ENCODE assay signal across 25 mouse cellular contexts in the genomic region with DNA sequence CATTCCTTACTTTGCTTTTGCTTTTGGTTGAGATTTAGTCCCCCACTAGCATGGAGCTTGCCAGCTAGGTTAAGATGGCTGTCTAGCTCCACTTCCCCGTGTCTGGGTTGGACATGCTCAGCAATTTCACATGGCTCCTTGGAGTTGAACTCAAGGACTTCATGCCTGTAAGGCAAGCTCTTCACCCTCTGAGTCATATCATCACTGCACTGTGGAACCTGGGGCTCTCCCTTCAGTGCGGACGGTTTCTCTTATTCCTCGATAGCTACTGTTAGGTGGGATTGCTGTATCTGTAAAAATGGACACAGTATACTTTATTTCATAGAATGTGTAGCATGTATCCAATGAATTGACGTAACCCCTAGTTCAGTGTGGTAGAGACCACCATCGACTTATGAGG.
"Had no signal": no experiment of that assay in that cellular context is flagged by ENCODE, and none has a peak within 500 bp of the region (broad histone marks: within the 10 kb centered on the region; RNA-seq: fewer than 3 reads in every experiment).

No protein-coding gene starts in this region.

- H3K9ac ChIP-seq: embryonic facial prominence, embryonic 12.5 days; embryonic facial prominence, embryonic 13.5 days; embryonic facial prominence, embryonic 15.5 days; forebrain, embryonic 12.5 days; forebrain, embryonic 13.5 days; forebrain, embryonic 15.5 days; forebrain, postnatal 0 days had no signal

- H3K27me3 ChIP-seq: embryonic facial prominence, embryonic 12.5 days; embryonic facial prominence, embryonic 13.5 days; embryonic facial prominence, embryonic 15.5 days; forebrain, embryonic 12.5 days; forebrain, embryonic 13.5 days; forebrain, embryonic 15.5 days had no signal

- H3K9me3 ChIP-seq: embryonic facial prominence, embryonic 10.5 days; embryonic facial prominence, embryonic 12.5 days; embryonic facial prominence, embryonic 13.5 days; embryonic facial prominence, embryonic 15.5 days; forebrain, embryonic 10.5 days; forebrain, embryonic 12.5 days; forebrain, embryonic 15.5 days had no signal

- H3K4me1 ChIP-seq: embryonic facial prominence, embryonic 10.5 days; embryonic facial prominence, embryonic 12.5 days; embryonic facial prominence, embryonic 13.5 days; embryonic facial prominence, embryonic 15.5 days; forebrain, embryonic 10.5 days; forebrain, embryonic 12.5 days; forebrain, embryonic 13.5 days; forebrain, embryonic 15.5 days had no signal

- H3K27ac ChIP-seq: embryonic facial prominence, embryonic 10.5 days; embryonic facial prominence, embryonic 12.5 days; embryonic facial prominence, embryonic 13.5 days; embryonic facial prominence, embryonic 15.5 days; forebrain, embryonic 10.5 days; forebrain, embryonic 12.5 days; forebrain, embryonic 13.5 days; forebrain, embryonic 15.5 days; gastrocnemius, adult 2 months; heart, adult 2 months had no signal

- DNase-seq: cerebellum, adult 9-10 months; cerebellum, adult 9-11 months; cerebellum, postnatal 10 days; cerebellum, postnatal 14 days; cerebellum, postnatal 25 days; cerebellum, postnatal 36 days; embryo, embryonic 11 days; forebrain, postnatal 0 days; gastrocnemius, adult 2 months; gastrocnemius, postnatal 10 days; gastrocnemius, postnatal 14 days; gastrocnemius, postnatal 25 days; gastrocnemius, postnatal 36 days; heart, adult 11 months; heart, adult 18-20 months; heart, adult 2 months had no signal

- H3K36me3 ChIP-seq: embryonic facial prominence, embryonic 10.5 days; embryonic facial prominence, embryonic 12.5 days; embryonic facial prominence, embryonic 13.5 days; embryonic facial prominence, embryonic 15.5 days; forebrain, embryonic 10.5 days; forebrain, embryonic 12.5 days; forebrain, embryonic 15.5 days had no signal

- H3K4me2 ChIP-seq: embryonic facial prominence, embryonic 12.5 days; embryonic facial prominence, embryonic 13.5 days; embryonic facial prominence, embryonic 15.5 days; forebrain, embryonic 12.5 days; forebrain, embryonic 13.5 days; forebrain, embryonic 15.5 days had no signal

- H3K4me3 ChIP-seq: embryonic facial prominence, embryonic 10.5 days; embryonic facial prominence, embryonic 12.5 days; embryonic facial prominence, embryonic 13.5 days; embryonic facial prominence, embryonic 15.5 days; erythroblast, embryonic 14.5 days; forebrain, embryonic 10.5 days; forebrain, embryonic 12.5 days; forebrain, embryonic 13.5 days; forebrain, embryonic 15.5 days; gastrocnemius, adult 2 months; heart, adult 2 months had no signal
